Mouse (Mus musculus) heart, postnatal 0 days (tissue): ENCODE measurements around the gene Gm765. TPM values are rescaled to one million over a fixed set of nuclear protein-coding genes. Genes with fewer than 3 reads are reported as not detected.
A peak's percentile ranks its signal among the peaks of the same experiment; 100 is the strongest.

Experiments
- ATAC-seq: fragments of 200-750 bp; cut with Nextera tagmentation; 2 replicates; pipeline ENCODE4 v1.8.0; 2017; ENCODE audit warnings: low read depth, moderate number of reproducible peaks, moderate library complexity; ENCODE audit not compliant: insufficient read depth
- DNase-seq: peaks from one replicate; pipeline ENCODE4 v3.0.0-alpha.2; 2016; ENCODE audit warnings: low spot score
- H3K27ac ChIP-seq: fragments of 300-500 bp; sonication (generic); 2 replicates; pipeline ENCODE4 v1.5.1; 2014; ENCODE audit warnings: low read depth, mild to moderate bottlenecking
- H3K27me3 ChIP-seq: fragments of 300-500 bp; sonication (generic); 2 replicates; pipeline ENCODE4 v1.6.1; 2014; ENCODE audit warnings: low read length, mixed read lengths; ENCODE audit not compliant: control insufficient read depth, insufficient read depth
- H3K36me3 ChIP-seq: fragments of 300-500 bp; sonication (generic); replicated peaks from 2 replicates; pipeline ENCODE4 v1.6.1; 2014; ENCODE audit warnings: low read length, mixed read lengths; ENCODE audit not compliant: control insufficient read depth, insufficient read depth
- H3K4me1 ChIP-seq: fragments of 300-500 bp; sonication (generic); 2 replicates; pipeline ENCODE4 v1.6.1; 2014; ENCODE audit warnings: antibody characterized with exemption; ENCODE audit not compliant: control insufficient read depth, insufficient read depth
- H3K4me2 ChIP-seq: fragments of 300-500 bp; sonication (generic); 2 replicates; pipeline ENCODE4 v1.6.1; 2014; ENCODE audit warnings: low read depth, mild to moderate bottlenecking, low read length, moderate library complexity
- H3K4me3 ChIP-seq: fragments of 300-500 bp; sonication (generic); 2 replicates; pipeline ENCODE4 v1.5.1; 2014; ENCODE audit warnings: low read depth, low read length
- H3K9ac ChIP-seq: fragments of 300-500 bp; sonication (generic); replicated peaks from 2 replicates; pipeline ENCODE4 v1.6.1; 2014; ENCODE audit warnings: low read depth, low read length, mixed read lengths
- H3K9me3 ChIP-seq: fragments of 300-500 bp; sonication (generic); replicated peaks from 2 replicates; pipeline ENCODE4 v1.6.1; 2016; ENCODE audit warnings: low read length; ENCODE audit not compliant: control insufficient read depth
- CTCF ChIP-seq: IDR thresholded peaks from 2 replicates; pipeline ENCODE4 v1.5.1; 2016; ENCODE audit warnings: antibody characterized with exemption, control low read depth, low read depth
- EP300 ChIP-seq: IDR thresholded peaks from 2 replicates; pipeline ENCODE4 v1.6.1; 2016; ENCODE audit warnings: antibody characterized with exemption, low read depth
- WGBS: fragments of 180-500 bp; shearing (Covaris S2); extraction: QIAGEN DNeasy Blood & Tissue Kit; methylation state at CpG from one replicate; pipeline ENCODE4 v1.1.7; 2014; 5-methylcytosine and 5-hydroxymethylcytosine counted together
- polyA plus RNA-seq: library from polyadenylated mRNA; unstranded; fragments of >200 nt; fragmentation: Nextera tagmentation; extraction: Ambion mirVana; gene quantifications from 2 replicates; pipeline ENCODE4 v1.2.1, GENCODE M21; 2015
- total RNA-seq: library from RNA; depleted of rRNA; stranded (reverse); fragments of >200 nt; gene quantifications from 2 replicates; pipeline ENCODE4 v1.2.3, GENCODE M21; 2014; ENCODE audit warnings: low replicate concordance

The Gm765 gene
- total and polyA plus RNA-seq, 2 experiments from 2014 or later = not detected

DNA sequence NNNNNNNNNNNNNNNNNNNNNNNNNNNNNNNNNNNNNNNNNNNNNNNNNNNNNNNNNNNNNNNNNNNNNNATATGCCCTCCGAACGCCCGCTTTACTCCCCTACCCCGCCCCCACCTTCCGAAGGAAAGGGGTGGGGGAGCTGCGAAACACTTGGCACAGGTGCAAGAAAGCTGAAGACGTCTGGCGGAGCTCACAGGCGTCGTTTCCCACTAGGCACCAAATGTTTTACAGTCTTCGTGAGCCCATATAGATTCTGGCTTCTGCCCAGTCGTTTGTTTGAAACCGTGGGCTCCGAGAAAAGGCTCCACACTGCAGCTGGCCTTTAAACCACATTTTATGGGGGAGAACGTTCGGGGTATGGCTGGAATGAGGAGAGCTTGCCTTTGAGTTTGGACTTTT lies 120.6 kb downstream of the Gm765 start:
- H3K9me3 ChIP-seq = no peaks in the 10 kb centered on the region
- H3K4me2 ChIP-seq = no peak overlapping the region
- no peak overlapping the region for H3K4me3 ChIP-seq
- H3K36me3 ChIP-seq = no peaks in the 10 kb centered on the region
- TF ChIP-seq CTCF (no peak), EP300 (no peak)
- no peak overlapping the region for H3K27ac ChIP-seq
- 78% methylated on average over 16 of the region's 16 CpGs for WGBS
- ATAC-seq (no peak), DNase-seq (no peak)
- no peaks in the 10 kb centered on the region for H3K27me3 ChIP-seq
- no peaks in the 10 kb centered on the region for H3K4me1 ChIP-seq
- H3K9ac ChIP-seq = no peak overlapping the region

DNA sequence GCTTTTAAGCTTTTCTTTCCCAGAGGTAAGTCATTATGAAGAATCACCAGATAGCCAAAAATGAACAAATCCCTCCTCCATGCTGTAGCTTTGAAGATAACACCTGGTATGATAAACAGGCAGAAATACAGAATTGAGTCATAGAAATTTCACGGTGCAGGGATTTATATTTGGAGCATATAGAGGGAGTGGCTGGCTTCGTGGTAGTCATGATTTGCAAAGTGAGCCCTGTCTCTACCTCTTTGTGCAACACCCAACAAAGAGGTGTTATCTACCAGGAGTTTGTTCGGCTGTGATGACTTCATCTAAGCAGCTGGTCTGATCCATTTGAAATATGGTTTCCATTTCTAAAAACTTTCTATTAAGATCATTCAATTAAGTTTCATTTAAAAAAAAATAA lies 130.3 kb downstream of the Gm765 start:
- Histone ChIP-seq H3K9me3 (no peaks in the 10 kb centered on the region), H3K4me1 (no peaks in the 10 kb centered on the region), H3K27me3 (no peaks in the 10 kb centered on the region), H3K4me3 (no peak overlapping the region), H3K9ac (no peak overlapping the region), H3K36me3 (no peaks in the 10 kb centered on the region), H3K4me2 (no peak overlapping the region), H3K27ac (no peak overlapping the region)
- TF ChIP-seq CTCF = no peak
- TF ChIP-seq EP300 = no peak
- DNase-seq = no peak
- ATAC-seq = no peak
- 50% methylated on average over 3 of the region's 3 CpGs for WGBS

DNA sequence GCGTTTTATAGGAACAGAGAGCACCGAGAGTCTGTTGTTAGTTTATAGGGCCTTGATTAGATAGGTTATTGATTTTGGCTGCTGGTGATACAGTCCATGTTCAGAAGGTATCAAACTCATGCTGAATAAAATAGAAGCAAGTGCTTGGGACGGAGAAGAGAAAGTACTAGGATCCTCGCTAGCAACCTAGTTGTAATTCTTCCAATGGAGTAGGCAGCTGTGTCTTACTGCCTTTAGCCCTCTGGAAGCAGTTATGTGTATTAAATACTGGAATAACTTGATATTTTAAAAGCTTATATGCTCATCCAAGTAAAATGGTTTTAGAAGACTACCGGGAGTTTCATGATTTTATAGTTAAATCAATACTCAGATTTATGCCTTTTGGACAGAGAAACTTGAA lies 132.3 kb downstream of the Gm765 start:
- Histone ChIP-seq H3K4me2 (no peak overlapping the region), H3K9me3 (no peaks in the 10 kb centered on the region), H3K27ac (no peak overlapping the region), H3K9ac (no peak overlapping the region), H3K36me3 (no peaks in the 10 kb centered on the region), H3K4me3 (no peak overlapping the region), H3K4me1 (no peaks in the 10 kb centered on the region), H3K27me3 (no peaks in the 10 kb centered on the region)
- DNase-seq (no peak), ATAC-seq (no peak)
- WGBS = 82% methylated on average over 5 of the region's 5 CpGs
- no peak for TF ChIP-seq CTCF
- no peak for TF ChIP-seq EP300

DNA sequence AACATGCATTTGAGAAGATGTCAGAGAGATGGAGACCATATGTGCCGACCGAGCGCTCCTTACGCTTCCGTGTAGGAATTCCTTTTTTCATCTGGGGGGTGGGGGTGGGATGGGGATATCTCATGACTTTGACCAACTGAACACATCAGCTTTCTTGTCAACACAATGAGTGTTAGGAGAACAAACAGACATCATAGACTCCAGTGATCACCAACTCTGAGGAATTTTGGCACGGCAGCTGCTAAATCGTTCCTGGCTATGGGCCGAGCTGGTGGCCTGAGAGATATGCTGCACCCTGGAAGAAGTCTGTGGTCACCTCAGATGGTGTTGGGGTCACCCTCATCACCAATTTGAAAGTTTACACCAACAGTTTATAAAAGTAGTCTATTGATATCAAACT lies 134.5 kb downstream of the Gm765 start:
- ATAC-seq = peak; percentile 60
- Histone ChIP-seq H3K27me3 (no peaks in the 10 kb centered on the region), H3K27ac (no peak overlapping the region), H3K4me3 (no peak overlapping the region), H3K4me2 (no peak overlapping the region), H3K36me3 (no peaks in the 10 kb centered on the region), H3K9me3 (no peaks in the 10 kb centered on the region), H3K4me1 (no peaks in the 10 kb centered on the region), H3K9ac (no peak overlapping the region)
- WGBS = 49% methylated on average over 8 of the region's 8 CpGs
- TF ChIP-seq EP300 (peak; percentile 70; the same call in 1 of the 2 replicates), CTCF (no peak)
- peak; percentile 37 for DNase-seq

DNA sequence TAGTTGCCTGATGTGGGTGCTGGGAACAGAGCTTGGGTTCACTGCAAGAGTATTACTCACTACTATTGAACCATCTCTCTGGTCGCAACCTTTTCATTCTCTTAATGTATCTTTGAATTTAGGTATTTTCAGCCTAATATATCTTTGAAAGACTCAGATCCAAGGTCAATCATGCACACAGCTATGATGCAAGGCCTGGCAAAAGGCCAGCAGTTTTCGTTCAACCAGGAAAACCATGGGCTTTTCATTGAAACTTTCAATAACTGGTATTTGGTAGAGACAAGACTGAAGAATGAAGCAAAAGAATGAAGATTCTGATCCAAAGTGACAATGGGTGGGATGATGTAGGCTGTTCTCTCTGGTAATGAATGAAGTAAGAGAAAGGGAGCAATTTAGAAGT lies 143.8 kb downstream of the Gm765 start:
- Histone ChIP-seq H3K27me3 (no peaks in the 10 kb centered on the region), H3K27ac (no peak overlapping the region), H3K9ac (no peak overlapping the region), H3K4me3 (no peak overlapping the region), H3K4me1 (no peaks in the 10 kb centered on the region), H3K9me3 (no peaks in the 10 kb centered on the region), H3K4me2 (no peak overlapping the region), H3K36me3 (no peaks in the 10 kb centered on the region)
- DNase-seq (no peak), ATAC-seq (no peak)
- WGBS = 85% methylated on average over 2 of the region's 2 CpGs
- no peak for TF ChIP-seq EP300
- TF ChIP-seq CTCF = no peak

DNA sequence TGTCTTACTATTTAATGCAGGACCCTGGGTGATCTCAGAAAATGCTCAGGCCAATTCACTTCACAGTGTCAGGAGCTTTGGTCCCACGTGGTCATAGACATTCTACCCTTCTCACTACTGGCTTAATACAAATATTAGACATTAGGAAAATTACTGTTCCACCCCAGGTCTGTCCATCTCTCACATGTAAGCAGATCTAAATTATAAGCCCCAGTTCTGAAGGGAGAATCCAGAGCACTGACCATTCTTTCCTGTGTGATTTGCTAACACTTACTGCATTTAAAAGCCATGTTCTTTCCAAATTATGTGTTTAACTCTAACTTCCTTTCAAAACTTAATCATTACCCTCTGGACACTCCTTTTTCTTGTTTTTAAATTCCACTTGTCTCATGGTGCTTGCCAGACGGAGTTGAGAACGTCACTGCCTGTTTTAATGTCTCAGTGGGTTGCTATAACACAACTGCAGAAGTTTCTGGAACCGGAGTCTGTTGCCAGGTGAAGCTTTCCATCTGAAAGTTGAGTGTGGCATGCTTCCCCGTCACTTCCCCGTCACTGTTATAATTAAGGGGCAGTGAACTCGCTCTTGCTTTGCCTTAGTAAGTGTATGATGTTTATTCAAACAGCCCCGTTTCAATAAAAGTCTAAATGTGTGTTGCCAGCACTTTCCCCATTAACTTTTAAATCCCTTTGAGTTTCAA lies 151.7 kb downstream of the Gm765 start:
- Histone ChIP-seq H3K9me3 (no peaks in the 10 kb centered on the region), H3K36me3 (no peaks in the 10 kb centered on the region), H3K9ac (no peak overlapping the region), H3K27ac (no peak overlapping the region), H3K4me3 (no peak overlapping the region), H3K4me2 (no peak overlapping the region), H3K4me1 (no peaks in the 10 kb centered on the region), H3K27me3 (no peaks in the 10 kb centered on the region)
- no peak for DNase-seq
- TF ChIP-seq EP300 = no peak
- no peak for TF ChIP-seq CTCF
- 69% methylated on average over 8 of the region's 8 CpGs for WGBS
- no peak for ATAC-seq
